Mouse (Mus musculus) adipocyte (in vitro differentiated cells): ENCODE measurements around the gene Plscr5.

Source experiments
- DNase-seq: peaks from one replicate; pipeline ENCODE4 v3.0.0-alpha.2; 2016; ENCODE audit warnings: low spot score

Gene Plscr5

DNA sequence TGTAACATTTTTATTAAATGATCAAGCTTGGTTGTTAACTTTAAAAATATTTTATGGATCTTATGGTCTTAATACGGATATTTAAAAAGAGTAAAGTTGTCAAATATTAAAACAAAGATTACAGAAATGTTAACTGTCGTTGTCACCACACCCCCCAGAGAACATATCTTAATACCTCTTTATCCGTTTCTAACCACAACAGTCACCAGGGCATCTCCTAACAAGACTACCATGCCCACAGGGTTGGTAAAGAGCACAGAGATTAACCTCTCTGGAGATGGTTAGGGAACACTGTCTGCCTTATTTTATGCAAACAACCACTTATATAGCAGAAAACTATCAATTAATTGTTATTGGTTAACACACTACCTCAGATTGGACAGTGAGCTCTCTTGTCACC is 34.1 kb downstream of the Plscr5 start:
- DNase-seq = no peak

DNA sequence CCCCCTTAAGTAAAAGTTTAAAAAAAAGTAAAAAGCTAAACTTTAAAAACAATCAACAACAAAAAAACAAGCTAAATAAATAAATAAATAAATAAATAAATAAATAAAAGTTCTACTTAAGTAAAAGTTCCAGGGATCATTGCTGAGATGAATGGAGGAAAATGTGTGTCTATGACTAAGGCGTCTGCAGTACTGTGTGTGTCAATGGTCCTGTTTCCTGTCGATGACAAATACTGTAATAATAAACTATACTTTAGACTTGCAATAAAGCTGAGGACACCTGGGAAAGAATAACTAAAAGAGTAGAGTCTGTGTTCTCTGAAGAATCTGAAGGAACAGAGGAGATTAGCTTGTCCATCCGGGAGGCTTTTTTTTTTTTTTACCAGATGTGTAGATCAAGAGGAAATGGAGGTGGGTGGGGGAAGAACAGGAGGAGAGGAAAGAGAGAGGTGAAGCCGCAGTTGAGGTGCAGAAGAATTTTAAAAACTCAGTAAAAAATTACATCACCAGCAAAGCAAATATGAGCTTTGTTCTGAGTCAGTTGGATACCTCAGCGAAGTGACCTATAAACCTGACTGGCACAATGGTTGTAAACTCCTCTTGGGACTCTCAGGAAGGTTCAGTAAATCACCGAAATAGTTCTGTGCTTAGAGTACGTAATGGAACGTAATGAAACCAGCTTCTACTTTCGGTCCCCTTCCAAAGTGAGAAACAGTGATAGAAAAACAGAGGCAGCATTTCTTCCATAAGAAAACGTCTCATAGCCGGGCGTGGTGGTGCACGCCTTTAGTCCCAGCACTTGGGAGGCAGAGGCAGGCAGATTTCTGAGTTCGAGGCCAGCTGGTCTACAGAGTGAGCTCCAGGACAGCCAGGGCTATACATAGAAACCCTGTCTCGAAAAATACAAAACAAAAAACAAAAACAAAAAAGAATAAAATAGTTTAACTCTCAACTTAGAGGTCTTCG is 36.4 kb downstream of the Plscr5 start:
- no peak for DNase-seq

DNA sequence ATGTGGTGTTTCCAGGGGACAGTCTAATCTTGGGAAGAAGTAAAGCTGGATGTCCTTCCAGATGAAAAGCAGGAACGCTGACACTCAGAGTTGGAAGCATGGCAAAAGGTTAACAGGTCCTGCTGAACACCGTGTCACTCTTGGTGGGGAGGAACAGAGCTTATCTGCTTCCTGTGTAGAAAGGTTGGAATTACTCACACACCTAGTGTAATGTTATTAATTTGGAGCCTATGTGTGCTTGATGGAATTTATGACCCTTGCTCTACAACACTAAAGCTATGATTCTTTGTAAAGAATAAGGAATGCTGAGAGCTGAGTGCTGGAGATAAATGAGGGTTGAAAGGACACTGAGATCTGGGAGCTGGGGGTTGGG is 37.1 kb downstream of the Plscr5 start:
- no peak for DNase-seq

DNA sequence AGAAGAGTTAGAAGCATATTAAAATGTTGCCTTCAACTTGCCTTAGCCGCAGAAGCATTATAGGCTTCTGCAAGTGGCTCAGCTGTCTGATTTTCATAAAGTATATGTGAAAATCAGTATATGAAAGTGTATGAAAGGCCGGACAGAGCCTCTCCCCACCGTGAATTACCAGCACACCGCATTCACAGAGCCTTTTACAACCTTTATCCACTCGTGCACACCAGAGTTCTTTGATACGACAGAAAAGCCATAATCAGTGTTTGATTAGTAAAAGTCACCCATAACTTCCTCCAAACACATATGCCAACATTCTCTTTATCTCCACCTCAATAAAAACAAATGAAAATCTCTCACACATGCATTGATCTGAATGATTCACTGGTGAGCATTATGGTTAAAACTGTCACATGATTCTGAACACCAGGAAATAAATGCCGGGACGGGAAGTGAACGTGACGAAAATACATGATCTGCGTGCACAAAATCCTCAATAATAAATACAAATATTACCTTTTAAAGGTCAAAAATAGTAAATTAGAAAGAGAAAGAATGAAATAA is 42.2 kb downstream of the Plscr5 start:
- no peak for DNase-seq

DNA sequence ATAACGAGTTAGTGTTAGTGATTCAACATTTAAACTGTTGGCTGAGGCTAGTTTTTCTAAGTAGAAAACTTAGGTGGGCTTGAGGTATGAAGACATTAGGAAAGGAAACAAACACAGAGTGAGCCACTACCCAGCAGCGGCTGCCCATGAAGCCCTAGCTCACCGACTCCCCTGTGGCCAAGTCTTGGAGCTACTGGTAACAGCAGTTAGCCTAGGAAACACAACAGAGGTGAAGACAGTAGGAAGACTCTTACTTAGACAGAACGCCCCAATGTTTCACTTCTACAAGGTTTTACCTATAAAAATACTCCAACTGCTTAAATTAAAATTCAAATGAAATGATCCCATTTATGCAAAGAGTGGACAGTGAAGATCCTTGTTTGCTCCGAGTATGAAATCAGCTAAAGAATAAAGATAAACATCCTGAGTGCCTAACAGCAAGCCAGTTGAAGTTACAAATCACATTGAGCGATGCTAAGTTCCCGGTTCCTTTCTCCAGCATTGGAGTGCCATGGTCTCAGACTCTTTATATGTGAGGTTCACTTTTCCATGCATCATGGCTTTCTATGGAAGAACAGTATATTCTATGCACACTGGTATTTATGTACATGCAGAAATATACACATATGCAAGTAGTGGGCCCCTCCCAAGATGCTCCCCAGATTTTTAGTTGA is 56.2 kb downstream of the Plscr5 start:
- no peak for DNase-seq

DNA sequence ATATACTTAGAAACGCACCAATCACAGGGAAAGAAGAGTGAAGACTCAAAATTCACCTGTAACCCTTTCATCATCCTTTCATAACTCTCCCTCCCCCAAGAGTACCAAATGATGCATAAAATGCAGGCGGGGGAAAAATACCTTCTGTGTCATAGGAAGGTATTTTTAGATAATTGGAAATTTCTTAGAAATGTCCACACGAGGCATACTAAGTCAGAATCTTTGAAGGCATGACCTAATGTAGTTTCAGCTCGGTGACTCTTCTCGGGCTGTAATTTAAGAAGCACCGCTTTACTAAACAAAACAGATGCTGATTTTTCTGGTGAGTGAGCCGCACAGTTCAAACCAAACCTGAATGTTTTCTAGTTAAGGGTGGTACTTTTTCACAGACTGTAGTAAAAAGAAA is 56.7 kb downstream of the Plscr5 start, which contains the start of gene Plscr1:
Gene Plscr1, plus strand, starts transcription at position 304 of the 406 bp plus-strand sequence.
- no peak for DNase-seq

DNA sequence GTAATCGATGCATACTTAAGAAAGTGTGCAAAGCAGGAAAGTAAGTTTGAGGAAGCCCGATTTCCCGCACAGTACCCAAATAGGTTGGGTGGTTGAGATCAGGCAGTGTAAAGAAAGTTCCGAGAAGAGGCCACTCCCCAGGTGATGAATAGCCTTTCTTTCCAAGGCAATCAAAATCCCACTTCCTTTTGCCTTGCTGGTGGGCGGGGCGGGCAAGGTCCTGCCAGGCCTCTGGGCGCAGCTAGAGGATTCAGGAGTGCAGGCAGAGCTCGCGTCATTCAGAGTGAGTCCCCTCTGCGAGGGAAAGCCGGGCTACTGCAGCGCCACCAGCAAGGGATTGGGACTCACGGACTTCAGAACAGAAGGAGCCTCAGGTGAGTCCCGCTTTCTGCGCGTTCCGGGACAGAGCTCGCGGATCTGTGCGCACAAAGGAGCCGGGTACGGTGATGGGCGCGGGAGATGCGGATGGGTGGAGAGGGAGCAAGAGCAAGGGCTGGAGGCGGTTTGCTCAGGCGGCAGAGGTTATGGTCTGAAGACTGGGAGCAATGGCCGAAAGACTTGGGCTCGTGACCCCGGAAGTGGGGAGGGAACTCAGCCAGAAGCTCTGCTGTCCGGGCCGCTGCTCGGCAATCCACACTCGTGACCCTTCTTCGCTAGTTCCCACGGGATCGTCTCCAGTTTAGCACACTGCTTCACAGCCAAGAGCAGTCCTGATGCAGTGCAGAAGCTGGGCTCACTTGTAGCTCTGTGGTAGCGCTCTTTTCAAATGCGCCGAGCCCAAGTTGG is 57.4 kb downstream of the Plscr5 start:
- peak; percentile 92 for DNase-seq

DNA sequence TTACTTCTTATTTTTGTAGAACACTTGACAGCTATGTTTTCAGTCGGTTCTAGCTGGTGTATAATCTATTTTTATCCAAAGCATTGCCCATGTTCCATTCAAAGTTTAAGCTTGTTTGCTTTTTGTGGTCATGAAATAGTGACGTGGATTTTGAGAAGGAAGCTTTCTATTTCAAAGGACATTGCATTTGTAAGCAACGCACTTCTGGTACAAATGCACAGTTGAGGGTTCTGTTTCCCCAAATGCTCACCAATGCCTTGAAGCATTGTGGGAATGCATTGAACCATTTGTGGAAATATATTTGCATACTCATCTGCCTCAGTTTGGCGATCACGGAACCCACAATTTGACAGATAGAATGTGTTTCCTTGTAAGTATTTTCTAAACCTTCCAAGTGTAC is 60.0 kb downstream of the Plscr5 start:
- DNase-seq = no peak

DNA sequence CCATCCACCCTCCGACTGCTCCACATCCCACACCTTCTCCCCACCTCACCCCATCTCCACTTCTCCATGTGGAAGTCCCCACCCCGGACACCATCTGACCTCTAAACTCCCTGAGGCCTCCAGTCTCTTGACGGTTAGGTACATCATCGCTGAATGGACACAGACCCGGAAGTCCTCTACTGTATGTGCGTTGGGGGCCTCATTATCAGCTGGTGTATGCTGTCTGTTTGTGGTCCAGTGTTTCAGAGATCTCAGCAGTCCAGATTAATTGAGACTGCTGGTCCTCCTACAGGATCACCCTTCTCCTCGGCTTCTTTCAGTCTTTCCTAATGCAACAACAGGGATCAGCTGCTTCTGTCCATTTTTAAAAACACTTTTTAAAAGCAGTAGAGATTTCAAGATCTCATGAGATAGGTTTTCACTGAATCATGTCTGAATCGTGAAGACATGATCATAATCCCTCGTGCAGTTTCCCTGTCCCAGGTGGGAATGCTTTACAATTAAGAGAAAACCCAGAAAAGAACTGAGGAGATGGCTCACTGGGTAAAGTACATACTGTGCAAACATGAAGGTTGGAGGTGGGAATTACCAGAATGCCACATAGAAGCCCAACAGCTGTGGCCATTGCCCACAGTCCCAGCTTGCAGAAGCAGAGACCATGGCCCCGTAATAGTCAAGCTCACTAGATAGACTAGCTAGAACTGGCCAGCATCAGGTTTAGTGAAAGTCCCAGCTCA is 61.0 kb downstream of the Plscr5 start:
- no peak for DNase-seq
